Mouse (Mus musculus) heart, adult 2 months (tissue): ENCODE measurements around the gene Eno2. TPM values are rescaled to one million over a fixed set of nuclear protein-coding genes. Genes with fewer than 3 reads are reported as not detected.

ENCODE experiments used
- DNase-seq, 2 experiments: peaks; one replicate each; pipeline ENCODE4 v3.0.0; 2021
- H3K27ac ChIP-seq: fragments of 200-600 bp; 2 replicates; pipeline ENCODE4 v1.8.1; 2022
- H3K27me3 ChIP-seq: fragments of 200-500 bp; 2 replicates; pipeline ENCODE4 v1.6.1; 2012; ENCODE audit warnings: mild to moderate bottlenecking, low read length, inconsistent platforms, mixed read lengths; ENCODE audit not compliant: control insufficient read depth, insufficient read depth
- H3K36me3 ChIP-seq: fragments of 200-500 bp; 2 replicates; pipeline ENCODE4 v1.6.1; 2012; ENCODE audit warnings: low read length, inconsistent platforms; ENCODE audit not compliant: control insufficient read depth, insufficient read depth
- H3K4me1 ChIP-seq: fragments of 200-500 bp; 2 replicates; pipeline ENCODE4 v1.6.1; 2011; ENCODE audit warnings: low read length; ENCODE audit not compliant: control insufficient read depth, insufficient read depth
- H3K4me3 ChIP-seq: fragments of 200-600 bp; 2 replicates; pipeline ENCODE4 v1.8.1; 2022
- H3K79me2 ChIP-seq: fragments of 200-500 bp; replicated peaks from 2 replicates; pipeline ENCODE4 v1.6.1; 2012; ENCODE audit warnings: mild to moderate bottlenecking, inconsistent platforms, low read length, moderate library complexity, mixed read lengths; ENCODE audit not compliant: control insufficient read depth, insufficient read depth
- H3K9ac ChIP-seq: fragments of 200-500 bp; 2 replicates; pipeline ENCODE4 v1.6.1; 2012; ENCODE audit warnings: low read depth, mild to moderate bottlenecking, control low read depth, inconsistent platforms, low read length, mixed read lengths
- CTCF ChIP-seq: fragments of 200-600 bp; IDR thresholded peaks from 2 replicates; pipeline ENCODE4 v1.8.1; 2022; ENCODE audit warnings: antibody characterized with exemption, mild to moderate bottlenecking, moderate library complexity
- EP300 ChIP-seq: fragments of 200-500 bp; IDR thresholded peaks from 2 replicates; pipeline ENCODE4 v1.6.1; 2011; ENCODE audit warnings: low read depth, low read length, control low read depth; ENCODE audit not compliant: insufficient read depth
- POLR2A ChIP-seq: fragments of 200-500 bp; IDR thresholded peaks from 2 replicates; pipeline ENCODE4 v1.6.1; 2011; ENCODE audit warnings: mild to moderate bottlenecking, low read depth, low read length, control low read depth; ENCODE audit not compliant: insufficient read depth
- WGBS: fragments of 180-500 bp; shearing (Covaris S2); methylation state at CpG from one replicate; pipeline ENCODE4 v1.1.7; 2018; 5-methylcytosine and 5-hydroxymethylcytosine counted together
- intact Hi-C: fragments of 180-260 bp; cut with DNase I; formaldehyde crosslinking; loops from one replicate; pipeline ENCODE4 v1.15.1; 2025
- polyA plus RNA-seq: library from polyadenylated mRNA; depleted of rRNA; stranded (reverse); fragments of >200 nt; gene quantifications from 2 replicates; pipeline ENCODE4 v1.2.3, GENCODE M21; 2012
- total RNA-seq, 2 experiments: library from RNA; stranded (reverse); gene quantifications; 2 replicates each; pipeline ENCODE4 v1.2.3; 2021

Gene Eno2
- total and polyA plus RNA-seq, 3 experiments = 2.4 to 2.7 (median 2.4) TPM

- H3K79me2 ChIP-seq = no peaks in the 10 kb centered on the region
- no peak overlapping the region for H3K4me3 ChIP-seq
- DNase-seq = no peak
- no peak for TF ChIP-seq POLR2A
- no peak for TF ChIP-seq CTCF
- TF ChIP-seq EP300 = no peak
- H3K36me3 ChIP-seq = no peaks in the 10 kb centered on the region
- H3K27ac ChIP-seq = no peak overlapping the region
- no peaks in the 10 kb centered on the region for H3K27me3 ChIP-seq
- H3K9ac ChIP-seq = no peak overlapping the region
- intact Hi-C loops = no loop called here
- WGBS = 59% methylated on average over 4 of the region's 4 CpGs
- H3K4me1 ChIP-seq = no peaks in the 10 kb centered on the region
Observed at GRCm38 (mm10) chr6:124790121-124790520, 20.6 kb upstream of the Eno2 start.

DNA sequence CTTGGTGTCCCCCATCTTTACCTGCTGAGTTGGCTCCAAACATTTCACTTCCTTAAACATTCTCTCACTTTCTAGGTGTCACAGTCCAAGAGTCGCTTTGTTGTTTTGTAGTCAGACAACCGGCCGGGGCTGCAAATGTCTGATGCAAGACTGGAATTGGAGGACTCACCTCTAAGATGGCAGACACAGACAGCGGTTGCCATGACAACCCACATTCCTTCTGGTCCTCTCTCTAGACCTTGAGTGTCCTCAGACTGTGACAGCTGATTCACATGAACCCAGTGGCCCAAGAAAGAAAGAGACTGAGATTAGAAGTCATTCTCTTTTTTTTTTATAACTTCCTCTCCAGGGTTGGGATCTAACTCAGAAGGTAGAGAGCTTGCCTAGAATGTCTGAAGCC, 20.0 kb upstream of the Eno2 start:
- Histone ChIP-seq H3K27me3 (no peaks in the 10 kb centered on the region), H3K4me1 (no peaks in the 10 kb centered on the region), H3K4me3 (no peak overlapping the region), H3K36me3 (no peaks in the 10 kb centered on the region), H3K79me2 (no peaks in the 10 kb centered on the region), H3K9ac (no peak overlapping the region), H3K27ac (no peak overlapping the region)
- no peak for TF ChIP-seq EP300
- TF ChIP-seq POLR2A = no peak
- no peak for TF ChIP-seq CTCF
- no peak for DNase-seq
- intact Hi-C loops = no loop called here
- 90% methylated on average over 4 of the region's 4 CpGs for WGBS

DNA sequence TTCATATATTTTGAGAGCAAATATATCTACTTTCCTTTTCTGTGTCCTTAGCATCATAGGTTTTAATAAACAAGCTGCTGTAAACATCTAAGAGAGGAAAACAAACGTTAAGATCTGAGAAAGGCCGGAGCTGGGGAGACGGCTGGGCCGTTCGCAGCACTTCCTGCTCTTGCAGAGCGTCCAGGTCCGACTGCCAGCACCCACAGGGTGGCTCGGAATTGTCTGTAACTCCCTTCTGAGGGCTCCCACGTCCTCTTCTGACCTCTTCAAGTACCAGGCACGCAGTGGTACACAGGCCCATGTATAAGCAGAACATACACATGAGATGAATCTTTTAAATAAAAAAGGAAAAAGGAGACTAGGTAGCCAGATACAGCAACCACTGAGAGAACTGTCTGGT, 18.2 kb upstream of the Eno2 start:
- H3K27ac ChIP-seq = no peak overlapping the region
- H3K79me2 ChIP-seq = no peaks in the 10 kb centered on the region
- TF ChIP-seq CTCF (no peak), POLR2A (no peak), EP300 (no peak)
- WGBS = 61% methylated on average over 10 of the region's 10 CpGs
- no peaks in the 10 kb centered on the region for H3K36me3 ChIP-seq
- no peak overlapping the region for H3K9ac ChIP-seq
- no peak overlapping the region for H3K4me3 ChIP-seq
- H3K27me3 ChIP-seq = no peaks in the 10 kb centered on the region
- no peaks in the 10 kb centered on the region for H3K4me1 ChIP-seq
- no peak for DNase-seq
- intact Hi-C loops = no loop called here

DNA sequence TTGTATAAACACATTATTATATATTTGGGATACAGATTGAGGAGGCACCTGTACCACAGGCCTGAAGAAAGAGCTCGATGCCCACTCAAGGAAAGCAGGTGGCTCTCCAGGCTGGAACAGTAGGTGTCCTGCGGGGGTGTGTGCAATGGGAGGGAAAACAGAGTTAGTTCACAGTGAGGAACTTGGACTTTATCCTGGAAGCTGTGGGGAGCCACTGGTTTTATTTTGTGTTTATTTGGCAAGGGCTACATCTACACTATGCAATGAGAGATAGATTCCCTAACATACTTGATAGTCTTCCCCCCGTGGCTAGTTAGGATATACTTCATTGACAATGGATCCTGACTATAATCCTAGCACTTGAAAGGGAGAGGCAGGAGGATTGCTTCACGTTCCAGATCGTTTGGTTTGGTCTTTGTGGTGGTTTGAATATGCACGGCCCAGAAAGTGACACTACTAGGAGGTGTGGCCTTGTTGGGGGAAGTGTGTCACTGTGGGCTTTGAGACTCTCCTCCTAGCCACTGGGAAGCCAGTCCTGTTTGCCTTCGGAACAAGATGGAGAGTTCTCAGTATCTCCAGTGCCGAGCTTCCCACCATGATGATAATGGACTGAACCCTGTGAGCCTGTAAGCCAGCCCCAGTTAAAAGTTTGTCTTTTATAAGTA, 17.4 kb upstream of the Eno2 start:
- no peak for TF ChIP-seq EP300
- TF ChIP-seq POLR2A = no peak
- TF ChIP-seq CTCF = no peak
- intact Hi-C loops = no loop called here
- Histone ChIP-seq H3K4me1 (no peaks in the 10 kb centered on the region), H3K27ac (no peak overlapping the region), H3K36me3 (no peaks in the 10 kb centered on the region), H3K9ac (no peak overlapping the region), H3K79me2 (no peaks in the 10 kb centered on the region), H3K27me3 (no peaks in the 10 kb centered on the region), H3K4me3 (no peak overlapping the region)
- no peak for DNase-seq
- 53% methylated on average over 8 of the region's 8 CpGs for WGBS

- H3K4me1 ChIP-seq = peaks cover 1% of the 10 kb centered on the region; the same call in 1 of the 2 replicates
- H3K9ac ChIP-seq = no peak overlapping the region
- DNase-seq = peak in 1 of 2 experiments; percentile 48
- WGBS = 14% methylated on average over 6 of the region's 6 CpGs
- intact Hi-C loops = no loop called here
- no peaks in the 10 kb centered on the region for H3K36me3 ChIP-seq
- H3K27me3 ChIP-seq = no peaks in the 10 kb centered on the region; the same call in 1 of the 2 replicates
- no peaks in the 10 kb centered on the region for H3K79me2 ChIP-seq
- peak overlapping the region; percentile 14; the same call in 1 of the 2 replicates for H3K4me3 ChIP-seq
- no peak overlapping the region for H3K27ac ChIP-seq
- no peak for TF ChIP-seq CTCF
- no peak for TF ChIP-seq POLR2A
- no peak for TF ChIP-seq EP300
Observed at GRCm38 (mm10) chr6:124782436-124782835, 13.0 kb upstream of the Eno2 start.

DNA sequence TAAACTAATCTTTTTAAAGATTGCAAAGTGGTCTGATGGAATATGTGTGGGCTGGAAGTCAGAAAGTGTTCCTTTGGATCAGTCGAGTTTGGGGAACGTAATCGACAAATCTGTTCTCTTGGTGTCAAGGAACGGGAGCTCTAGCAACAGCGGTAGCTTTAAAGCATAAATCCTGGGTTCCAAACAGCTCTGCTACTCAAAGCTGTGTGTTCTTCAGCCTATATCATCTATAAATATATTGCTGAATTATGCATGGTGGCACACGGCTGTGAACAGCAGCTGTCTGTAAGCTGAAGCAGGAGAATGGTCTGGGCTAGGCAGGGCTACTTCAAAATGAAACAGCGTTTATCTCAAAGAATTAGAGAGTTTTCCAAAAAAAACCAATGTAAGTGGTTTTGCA, 11.4 kb upstream of the Eno2 start:
- no peaks in the 10 kb centered on the region for H3K79me2 ChIP-seq
- intact Hi-C loops = no loop called here
- peaks cover 1% of the 10 kb centered on the region; the same call in 1 of the 2 replicates for H3K4me1 ChIP-seq
- no peak overlapping the region for H3K27ac ChIP-seq
- H3K27me3 ChIP-seq = no peaks in the 10 kb centered on the region; the same call in 1 of the 2 replicates
- H3K4me3 ChIP-seq = no peak overlapping the region
- 86% methylated on average over 7 of the region's 7 CpGs for WGBS
- no peaks in the 10 kb centered on the region for H3K36me3 ChIP-seq
- no peak overlapping the region for H3K9ac ChIP-seq
- TF ChIP-seq POLR2A (no peak), CTCF (no peak), EP300 (no peak)
- no peak for DNase-seq
